Mouse (Mus musculus): ENCODE measurements at regions not wholly inside any gene's neighbourhood (a gene's known extent, or its start where the extent isn't known, plus 50 kb on each side); places are given as distances from the start of the nearest gene placed in this dataset.
"Not testable (repeated sequence)": the region's sequence is repeated elsewhere in the genome, so short reads cannot be mapped to it uniquely, and the experiment has no call there.

DNA sequence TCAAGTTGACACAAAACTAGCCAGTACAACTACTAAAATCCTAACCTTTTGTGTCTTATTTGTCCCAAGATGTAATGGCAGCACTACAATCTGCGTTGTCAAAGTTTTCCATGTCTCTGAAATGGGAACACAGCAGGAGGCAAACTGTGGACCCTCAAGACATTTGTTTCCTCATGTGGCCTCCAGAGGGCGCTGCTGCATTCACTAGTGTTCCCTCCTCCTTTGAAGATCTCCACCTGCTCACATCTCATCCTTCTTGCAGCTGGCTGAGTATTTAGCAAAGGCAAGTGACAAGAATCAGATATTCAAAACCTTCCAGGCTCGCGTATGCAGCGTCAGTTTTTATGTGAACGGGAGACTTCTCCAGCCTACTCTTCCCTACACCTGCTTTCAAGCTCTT is 663.3 kb downstream of the Dad1 start:
- DNase-seq (ENCODE audit: low spot score) = not testable (repeated sequence)

DNA sequence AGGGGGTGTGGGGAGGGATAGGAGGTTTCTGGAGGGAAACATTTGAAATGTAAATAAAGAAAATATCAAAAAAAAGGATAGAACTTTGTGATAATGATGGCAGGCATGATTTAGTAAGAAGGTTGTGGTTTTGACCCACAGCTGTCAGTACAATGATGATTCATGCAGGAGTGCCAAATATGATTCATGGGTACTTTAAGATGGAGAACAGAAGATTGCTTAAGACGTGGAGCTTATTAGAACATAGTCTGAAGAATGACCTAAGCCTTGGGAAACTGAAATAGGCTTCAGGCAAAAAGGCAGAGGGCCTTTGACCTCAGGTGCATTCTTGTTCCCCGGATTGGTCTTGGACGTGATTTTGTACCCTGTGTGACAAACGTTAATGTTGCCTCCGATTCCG is 671.4 kb downstream of the Dad1 start:
- not testable (repeated sequence) for DNase-seq (ENCODE audit: low spot score)

DNA sequence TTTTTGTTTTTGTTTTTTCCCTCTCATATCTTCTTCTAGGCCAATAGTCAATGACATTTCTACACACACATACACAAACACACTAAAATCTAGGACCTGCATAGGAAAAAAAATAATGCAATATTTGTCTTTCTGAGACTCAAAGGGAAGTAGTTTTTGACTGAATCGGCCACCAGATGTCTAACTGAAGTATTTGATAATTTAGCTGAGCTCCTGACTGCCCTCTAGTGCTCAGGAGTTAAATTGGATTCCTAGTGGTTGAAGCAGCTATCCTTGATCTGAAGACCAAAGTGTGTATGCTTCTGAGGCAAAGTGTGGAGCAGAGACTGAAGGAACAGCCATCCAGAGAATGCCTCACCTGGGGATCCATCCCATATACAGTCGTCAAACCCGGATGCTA is 672.2 kb downstream of the Dad1 start:
- not testable (repeated sequence) for DNase-seq (ENCODE audit: low spot score)

DNA sequence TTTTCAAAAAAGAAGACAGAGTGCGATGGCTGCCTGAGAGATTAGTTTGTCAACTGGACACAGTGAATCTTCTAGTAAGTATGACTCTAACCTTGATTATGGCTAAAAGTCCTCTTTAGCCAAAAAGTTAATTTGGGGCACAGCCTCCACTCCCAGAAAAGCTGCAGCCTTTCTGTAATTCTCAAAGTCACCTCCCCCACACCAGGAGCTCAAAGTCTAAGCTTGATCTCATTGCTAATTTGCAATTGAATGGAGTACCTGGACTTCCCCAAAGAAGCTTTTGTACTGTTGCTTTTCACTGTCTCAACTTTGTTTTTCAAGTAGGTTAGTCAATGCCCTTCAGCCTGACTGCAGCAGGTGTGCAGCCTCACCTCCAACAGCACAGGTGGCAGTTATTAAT is 677.0 kb downstream of the Dad1 start:
- DNase-seq (ENCODE audit: low spot score) = not testable (repeated sequence)

DNA sequence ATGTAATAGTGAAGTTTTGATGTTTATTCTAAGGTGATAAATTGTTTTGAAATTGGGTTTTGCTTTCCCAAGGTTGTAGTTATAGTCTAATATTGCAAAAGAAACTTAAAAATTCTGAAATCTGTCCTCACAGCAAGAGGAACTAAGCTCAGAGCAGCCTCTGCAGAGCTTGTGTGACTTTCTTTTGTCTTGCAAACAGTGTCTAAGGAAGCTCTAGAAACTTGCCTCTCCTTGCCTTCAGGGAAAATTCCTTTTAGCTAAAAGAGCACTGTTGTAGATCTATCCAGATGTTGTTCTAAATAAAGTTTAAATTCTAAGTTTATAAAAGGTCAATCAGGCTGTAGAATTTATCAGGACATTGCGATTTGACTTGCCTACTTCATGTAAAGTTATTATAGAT is 681.2 kb downstream of the Dad1 start:
- DNase-seq (ENCODE audit: low spot score) = not testable (repeated sequence)

GRCm38 (mm10) chr14:53562606-53563005 is 691.3 kb downstream of the Dad1 start:
- DNase-seq (ENCODE audit: low spot score) = no peak

GRCm38 (mm10) chr14:53560146-53560545 is 693.8 kb downstream of the Dad1 start:
- not testable (repeated sequence) for DNase-seq (ENCODE audit: low spot score)

DNA sequence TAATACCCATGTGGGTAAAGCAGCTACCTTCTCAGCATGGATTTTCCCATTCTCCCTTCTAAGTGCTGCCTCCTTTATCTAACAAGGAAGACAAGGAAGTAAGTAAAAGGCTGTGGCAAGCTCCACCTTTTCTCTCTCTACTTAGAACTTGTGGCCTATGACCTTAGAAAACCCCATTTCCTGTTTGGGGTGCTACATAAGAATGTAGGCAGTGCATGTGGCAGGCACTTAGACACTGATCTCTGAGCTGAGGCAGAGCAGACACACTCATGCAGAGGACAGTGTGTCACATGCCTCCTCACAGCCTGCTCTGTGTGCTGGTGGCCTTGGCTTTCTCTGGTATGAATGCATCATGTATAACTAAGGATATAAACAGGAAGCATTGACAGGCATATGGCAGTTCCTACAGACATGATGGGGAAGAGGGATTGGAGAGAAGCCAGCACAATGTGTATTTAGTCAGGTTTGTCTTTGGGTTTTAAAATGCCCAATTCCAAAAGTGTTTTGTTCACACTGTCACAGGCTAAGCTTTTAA is 694.5 kb downstream of the Dad1 start:
- not testable (repeated sequence) for DNase-seq (ENCODE audit: low spot score)

GRCm38 (mm10) chr14:53553771-53554170 is 700.1 kb downstream of the Dad1 start:
- DNase-seq (ENCODE audit: low spot score) = no peak

DNA sequence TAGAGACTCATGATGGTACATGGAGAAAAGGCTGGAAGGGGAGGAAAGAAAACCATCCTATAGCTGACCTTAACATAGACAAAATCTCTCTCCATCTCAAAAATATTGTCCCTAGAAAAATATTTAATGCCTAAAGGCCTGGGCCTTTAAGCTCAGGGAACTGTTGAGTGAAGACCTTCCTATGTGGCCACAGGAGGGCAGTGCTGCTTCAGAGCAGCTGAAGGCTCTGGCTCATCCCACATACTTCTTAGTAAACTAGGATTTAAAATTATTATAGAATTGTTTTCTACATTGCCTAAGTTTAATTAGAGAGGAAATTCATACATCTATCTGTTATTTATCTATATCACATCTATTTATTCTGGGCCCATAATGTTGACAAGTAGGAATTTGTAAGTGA is 706.5 kb downstream of the Dad1 start:
- not testable (repeated sequence) for DNase-seq (ENCODE audit: low spot score)

GRCm38 (mm10) chr14:53545351-53545750 is 708.6 kb downstream of the Dad1 start:
- DNase-seq (ENCODE audit: low spot score) = no peak

- peak; percentile 36 for DNase-seq (ENCODE audit: low spot score)
Observed at GRCm38 (mm10) chr14:53541640-53542039, 712.3 kb downstream of the Dad1 start.

- not testable (repeated sequence) for DNase-seq (ENCODE audit: low spot score)
Observed at GRCm38 (mm10) chr14:53537895-53538294, 716.0 kb downstream of the Dad1 start.

DNA sequence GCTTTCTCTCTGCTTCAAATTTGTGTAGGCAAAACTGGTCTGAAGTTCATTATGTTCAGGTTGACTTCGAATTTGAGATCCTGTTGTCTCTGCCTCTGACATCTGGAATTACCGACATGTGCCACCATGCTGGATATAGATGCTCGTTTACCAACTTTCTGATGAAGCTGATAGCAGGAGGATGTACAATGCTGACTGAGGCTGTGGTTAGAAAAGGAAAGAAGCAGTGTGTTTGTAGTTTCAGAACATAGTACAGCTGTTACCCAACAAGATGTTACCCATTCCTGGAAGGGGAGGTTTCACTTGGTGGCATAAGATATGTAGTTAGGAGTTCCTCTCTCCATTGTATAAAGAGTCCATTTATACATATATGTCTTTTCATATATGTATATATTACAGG is 730.5 kb downstream of the Dad1 start:
- DNase-seq (ENCODE audit: low spot score) = not testable (repeated sequence)

DNA sequence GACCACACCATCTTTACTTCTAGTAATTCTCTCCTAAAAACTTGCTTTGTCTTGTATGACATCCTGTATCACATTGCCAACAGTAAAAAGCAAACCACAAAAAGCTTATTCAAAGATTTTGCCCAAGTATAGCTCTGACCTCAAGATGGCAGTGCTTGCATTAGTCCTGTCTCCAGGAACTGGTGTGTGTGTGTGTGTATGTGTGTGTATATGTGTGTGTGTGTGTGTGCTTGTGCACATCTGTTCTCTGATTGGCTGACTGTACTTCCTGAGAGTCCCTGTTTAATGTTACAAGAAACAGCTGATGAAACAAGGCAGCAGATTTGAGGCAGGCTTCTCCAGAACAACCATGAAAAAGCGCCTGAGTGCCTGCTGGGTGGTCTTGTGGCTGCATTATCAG is 735.0 kb downstream of the Dad1 start:
- not testable (repeated sequence) for DNase-seq (ENCODE audit: low spot score)

DNA sequence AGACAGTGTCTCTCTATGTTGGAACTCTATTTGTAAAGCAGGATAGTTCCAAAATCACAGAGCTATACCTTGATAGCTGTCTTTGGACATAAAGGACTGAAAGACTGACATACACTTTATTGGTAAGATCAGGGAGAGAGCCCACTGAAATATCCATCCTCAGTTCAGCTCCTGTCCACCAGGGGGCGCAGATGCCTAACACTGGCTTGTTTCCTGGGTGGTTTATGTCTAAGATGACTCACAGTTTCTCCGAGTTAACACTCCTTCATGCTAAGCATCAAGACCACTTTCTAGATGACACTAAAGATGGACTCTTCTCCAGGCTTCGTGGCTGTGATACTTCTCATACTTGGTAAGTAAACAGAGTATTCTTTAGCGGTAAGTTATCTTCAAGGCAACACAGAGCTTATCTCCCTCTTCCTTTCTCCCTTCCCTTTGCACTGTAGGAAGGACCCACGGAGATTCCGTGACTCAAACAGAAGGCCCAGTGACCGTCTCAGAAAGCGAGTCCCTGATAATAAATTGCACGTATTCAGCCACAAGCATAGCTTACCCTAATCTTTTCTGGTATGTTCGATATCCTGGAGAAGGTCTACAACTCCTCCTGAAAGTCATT is 737.2 kb downstream of the Dad1 start:
- DNase-seq (ENCODE audit: low spot score) = not testable (repeated sequence)

GRCm38 (mm10) chr14:53505389-53505788 is 748.5 kb downstream of the Dad1 start:
- DNase-seq (ENCODE audit: low spot score) = not testable (repeated sequence)

DNA sequence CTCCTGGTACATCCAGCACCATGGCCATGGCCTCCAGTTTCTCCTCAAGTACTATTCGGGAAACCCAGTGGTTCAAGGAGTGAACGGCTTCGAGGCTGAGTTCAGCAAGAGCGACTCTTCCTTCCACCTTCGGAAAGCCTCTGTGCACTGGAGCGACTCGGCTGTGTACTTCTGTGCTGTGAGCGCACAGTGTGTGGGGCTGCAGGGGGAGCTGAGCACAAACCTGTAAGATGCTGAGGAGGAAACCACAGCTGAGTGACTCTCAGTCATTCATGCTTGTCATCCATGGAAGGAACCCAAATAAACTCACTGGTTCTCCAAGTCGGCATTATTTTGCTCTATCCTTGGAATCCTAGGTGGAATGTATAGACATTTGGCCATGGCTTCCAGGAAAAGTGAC is 765.5 kb downstream of the Dad1 start:
- not testable (repeated sequence) for DNase-seq (ENCODE audit: low spot score)

DNA sequence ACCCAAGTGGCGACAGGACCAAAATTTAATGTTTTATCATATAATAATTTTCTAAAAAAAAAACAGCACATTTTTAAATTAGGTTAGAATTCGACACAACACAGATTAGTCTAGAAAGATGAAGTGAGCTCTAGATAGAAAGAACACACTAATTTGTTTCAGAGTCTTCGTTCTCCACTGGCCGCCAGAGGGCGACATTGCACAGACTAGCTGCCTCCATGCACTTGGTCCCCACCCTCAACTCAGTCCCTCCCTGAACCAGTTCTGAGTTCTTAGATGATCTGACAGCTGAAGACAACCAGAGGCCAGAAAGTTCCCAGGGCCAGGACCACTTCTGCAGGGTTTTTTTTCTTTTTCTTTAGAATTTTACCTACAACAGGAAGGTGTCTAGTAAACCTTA is 766.3 kb downstream of the Dad1 start:
- not testable (repeated sequence) for DNase-seq (ENCODE audit: low spot score)

DNA sequence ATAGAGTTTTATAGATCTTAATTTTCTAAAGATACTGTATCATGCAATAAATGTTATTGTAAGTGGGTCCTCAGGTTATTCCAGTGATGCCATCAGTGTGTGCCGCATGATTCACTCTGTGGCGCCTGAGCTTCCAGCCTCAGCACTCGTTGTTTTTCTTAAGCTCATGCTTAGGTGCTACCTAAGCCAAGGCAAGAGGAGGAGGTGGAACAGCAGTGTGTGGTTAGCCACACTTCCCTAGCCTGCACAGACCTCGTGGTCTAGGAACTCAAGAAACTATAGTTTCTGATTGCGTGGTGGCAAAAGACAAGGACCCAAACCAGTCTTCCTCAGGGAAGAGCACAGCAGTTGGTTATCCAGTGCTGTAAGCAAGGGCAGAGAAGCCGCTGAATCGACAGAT is 779.7 kb downstream of the Dad1 start:
- not testable (repeated sequence) for DNase-seq (ENCODE audit: low spot score)

GRCm38 (mm10) chr14:53460790-53461189 is 793.1 kb downstream of the Dad1 start:
- not testable (repeated sequence) for DNase-seq (ENCODE audit: low spot score)

DNA sequence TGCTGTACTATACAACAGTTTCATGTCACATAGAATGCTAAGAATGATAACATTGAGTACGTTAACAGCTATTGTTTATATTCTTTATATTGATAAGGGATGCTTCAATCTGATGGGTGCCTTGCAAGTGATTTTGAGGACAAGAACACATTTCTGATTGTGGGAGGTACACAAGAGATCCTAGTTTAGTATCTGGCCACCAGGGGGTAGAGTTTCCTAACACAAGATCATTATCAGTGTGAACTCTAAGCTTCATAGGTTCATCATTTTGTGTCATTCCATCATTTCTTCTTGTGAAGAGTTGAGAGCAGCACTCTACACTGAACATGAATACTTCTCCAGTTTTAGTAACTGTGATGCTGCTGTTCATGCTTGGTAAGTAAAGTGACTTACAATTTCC is 799.9 kb downstream of the Dad1 start:
- DNase-seq (ENCODE audit: low spot score) = no peak

- not testable (repeated sequence) for DNase-seq (ENCODE audit: low spot score)
Observed at GRCm38 (mm10) chr14:53439643-53440042, 814.3 kb downstream of the Dad1 start.

DNA sequence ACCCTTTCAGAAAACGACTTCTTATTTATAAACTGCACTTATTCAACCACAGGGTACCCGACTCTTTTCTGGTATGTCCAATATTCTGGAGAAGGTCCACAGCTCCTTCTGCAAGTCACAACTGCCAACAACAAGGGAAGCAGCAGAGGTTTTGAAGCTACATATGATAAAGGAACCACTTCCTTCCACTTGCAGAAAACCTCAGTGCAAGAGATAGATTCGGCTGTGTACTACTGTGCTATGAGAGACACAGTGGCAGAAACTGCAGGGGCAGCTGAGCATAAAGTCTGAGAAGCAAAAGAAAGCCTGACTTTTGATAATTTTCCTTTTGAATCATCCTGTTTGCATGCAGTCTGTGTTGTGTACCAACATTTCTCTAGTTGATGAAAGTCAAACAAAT is 823.8 kb downstream of the Dad1 start:
- DNase-seq (ENCODE audit: low spot score) = not testable (repeated sequence)
